Mouse (Mus musculus) E14TG2a.4 (cell line): ENCODE measurements around the gene Kcnip4.

Source experiments
- CTCF ChIP-seq: conservative IDR thresholded peaks from 2 replicates; pipeline ENCODE4 v1.5.1; 2014; ENCODE audit warnings: low read length
- NANOG ChIP-seq: IDR thresholded peaks from 2 replicates; pipeline ENCODE4 v1.6.1; 2014; ENCODE audit warnings: borderline replicate concordance, low read length, mixed read lengths
- POU5F1 ChIP-seq: IDR thresholded peaks from 2 replicates; pipeline ENCODE4 v1.6.1; 2014; ENCODE audit warnings: low read length, borderline replicate concordance

GRCm38 (mm10) chr5:48705997-48706396 is 818.7 kb downstream of the Kcnip4 start:
- TF ChIP-seq CTCF (no peak), NANOG (no peak), POU5F1 (no peak)
